Mouse (Mus musculus): Measurements from ENCODE around the gene Kif18a. TPM values are rescaled to one million over a fixed set of nuclear protein-coding genes. Genes with fewer than 3 reads are reported as not detected.

Gene Kif18a
- total and polyA plus RNA-seq, 2 experiments from 2014 or later, result 1.3 to 3.3 TPM

GRCm38 (mm10) chr2:109365962-109366361 lies 85.4 kb downstream of the Kif18a start:
- Histone ChIP-seq H3K9me3 (replicated peaks; ENCODE audit: control insufficient read depth, low read length) (no peaks in the 10 kb centered on the region), H3K27me3 (ENCODE audit: control insufficient read depth, insufficient read depth, low read length) (no peaks in the 10 kb centered on the region), H3K4me2 (ENCODE audit: low read depth, low read length) (no peak overlapping the region), H3K27ac (ENCODE audit: low read depth) (no peak overlapping the region), H3K36me3 (replicated peaks; ENCODE audit: control insufficient read depth, insufficient read depth, low read length) (no peaks in the 10 kb centered on the region), H3K4me1 (ENCODE audit: control insufficient read depth, insufficient read depth) (no peaks in the 10 kb centered on the region), H3K4me3 (ENCODE audit: low read depth, low read length) (no peak overlapping the region), H3K9ac (replicated peaks; ENCODE audit: low read depth, low read length) (no peak overlapping the region)
- ATAC-seq (ENCODE audit: insufficient read depth, low read depth) (no peak), DNase-seq (ENCODE audit: low spot score) (no peak)
- 68% methylated on average over 1 of the region's 1 CpGs for WGBS
- TF ChIP-seq CTCF (IDR thresholded peaks at IDR 0.05; ENCODE audit: low read depth), result no peak
- TF ChIP-seq EP300 (IDR thresholded peaks at IDR 0.05; ENCODE audit: low read depth), result no peak

- H3K9ac ChIP-seq (replicated peaks; ENCODE audit: low read depth, low read length), result no peak overlapping the region
- H3K4me3 ChIP-seq (ENCODE audit: low read depth, low read length), result no peak overlapping the region
- no peaks in the 10 kb centered on the region for H3K27me3 ChIP-seq (ENCODE audit: control insufficient read depth, insufficient read depth, low read length)
- no peak for DNase-seq (ENCODE audit: low spot score)
- no peaks in the 10 kb centered on the region for H3K9me3 ChIP-seq (replicated peaks; ENCODE audit: control insufficient read depth, low read length)
- no peaks in the 10 kb centered on the region for H3K36me3 ChIP-seq (replicated peaks; ENCODE audit: control insufficient read depth, insufficient read depth, low read length)
- no peak overlapping the region for H3K27ac ChIP-seq (ENCODE audit: low read depth)
- no peak for ATAC-seq (ENCODE audit: insufficient read depth, low read depth)
- 30% methylated on average over 2 of the region's 2 CpGs for WGBS
- no peak for TF ChIP-seq EP300 (IDR thresholded peaks at IDR 0.05; ENCODE audit: low read depth)
- no peak for TF ChIP-seq CTCF (IDR thresholded peaks at IDR 0.05; ENCODE audit: low read depth)
- H3K4me1 ChIP-seq (ENCODE audit: control insufficient read depth, insufficient read depth), result no peaks in the 10 kb centered on the region
- no peak overlapping the region for H3K4me2 ChIP-seq (ENCODE audit: low read depth, low read length)
These were observed 94.3 kb downstream of the Kif18a start for GRCm38 (mm10) chr2:109374881-109375280.

GRCm38 (mm10) chr2:109384019-109384418 lies 103.5 kb downstream of the Kif18a start:
- H3K36me3 ChIP-seq (replicated peaks; ENCODE audit: control insufficient read depth, insufficient read depth, low read length), result no peaks in the 10 kb centered on the region
- no peak overlapping the region for H3K4me3 ChIP-seq (ENCODE audit: low read depth, low read length)
- TF ChIP-seq CTCF (IDR thresholded peaks at IDR 0.05; ENCODE audit: low read depth) (no peak), EP300 (IDR thresholded peaks at IDR 0.05; ENCODE audit: low read depth) (no peak)
- H3K9me3 ChIP-seq (replicated peaks; ENCODE audit: control insufficient read depth, low read length), result no peaks in the 10 kb centered on the region
- DNase-seq (ENCODE audit: low spot score) (no peak), ATAC-seq (ENCODE audit: insufficient read depth, low read depth) (no peak)
- WGBS, result 53% methylated on average over 1 of the region's 1 CpGs
- no peaks in the 10 kb centered on the region for H3K27me3 ChIP-seq (ENCODE audit: control insufficient read depth, insufficient read depth, low read length)
- no peak overlapping the region for H3K4me2 ChIP-seq (ENCODE audit: low read depth, low read length)
- H3K27ac ChIP-seq (ENCODE audit: low read depth), result no peak overlapping the region
- H3K9ac ChIP-seq (replicated peaks; ENCODE audit: low read depth, low read length), result no peak overlapping the region
- no peaks in the 10 kb centered on the region for H3K4me1 ChIP-seq (ENCODE audit: control insufficient read depth, insufficient read depth)

GRCm38 (mm10) chr2:109386211-109386610 lies 105.7 kb downstream of the Kif18a start:
- no peak for ATAC-seq (ENCODE audit: insufficient read depth, low read depth)
- TF ChIP-seq CTCF (IDR thresholded peaks at IDR 0.05; ENCODE audit: low read depth), result no peak
- no peak for TF ChIP-seq EP300 (IDR thresholded peaks at IDR 0.05; ENCODE audit: low read depth)
- Histone ChIP-seq H3K9me3 (replicated peaks; ENCODE audit: control insufficient read depth, low read length) (no peaks in the 10 kb centered on the region), H3K36me3 (replicated peaks; ENCODE audit: control insufficient read depth, insufficient read depth, low read length) (no peaks in the 10 kb centered on the region), H3K27me3 (ENCODE audit: control insufficient read depth, insufficient read depth, low read length) (no peaks in the 10 kb centered on the region), H3K4me3 (ENCODE audit: low read depth, low read length) (no peak overlapping the region), H3K4me1 (ENCODE audit: control insufficient read depth, insufficient read depth) (no peaks in the 10 kb centered on the region), H3K4me2 (ENCODE audit: low read depth, low read length) (no peak overlapping the region), H3K9ac (replicated peaks; ENCODE audit: low read depth, low read length) (no peak overlapping the region), H3K27ac (ENCODE audit: low read depth) (no peak overlapping the region)
- DNase-seq (ENCODE audit: low spot score), result no peak
- 50% methylated on average over 1 of the region's 1 CpGs for WGBS

GRCm38 (mm10) chr2:109388733-109389132 lies 108.2 kb downstream of the Kif18a start:
- no peak for ATAC-seq (ENCODE audit: insufficient read depth, low read depth)
- no peaks in the 10 kb centered on the region for H3K4me1 ChIP-seq (ENCODE audit: control insufficient read depth, insufficient read depth)
- TF ChIP-seq CTCF (IDR thresholded peaks at IDR 0.05; ENCODE audit: low read depth) (no peak), EP300 (IDR thresholded peaks at IDR 0.05; ENCODE audit: low read depth) (no peak)
- no peaks in the 10 kb centered on the region for H3K36me3 ChIP-seq (replicated peaks; ENCODE audit: control insufficient read depth, insufficient read depth, low read length)
- no peaks in the 10 kb centered on the region for H3K27me3 ChIP-seq (ENCODE audit: control insufficient read depth, insufficient read depth, low read length)
- H3K27ac ChIP-seq (ENCODE audit: low read depth), result no peak overlapping the region
- H3K4me3 ChIP-seq (ENCODE audit: low read depth, low read length), result no peak overlapping the region
- WGBS, result 51% methylated on average over 5 of the region's 5 CpGs
- no peak for DNase-seq (ENCODE audit: low spot score)
- H3K9me3 ChIP-seq (replicated peaks; ENCODE audit: control insufficient read depth, low read length), result no peaks in the 10 kb centered on the region
- no peak overlapping the region for H3K9ac ChIP-seq (replicated peaks; ENCODE audit: low read depth, low read length)
- H3K4me2 ChIP-seq (ENCODE audit: low read depth, low read length), result no peak overlapping the region

- no peaks in the 10 kb centered on the region for H3K27me3 ChIP-seq (ENCODE audit: control insufficient read depth, insufficient read depth, low read length)
- no peaks in the 10 kb centered on the region for H3K36me3 ChIP-seq (replicated peaks; ENCODE audit: control insufficient read depth, insufficient read depth, low read length)
- no peaks in the 10 kb centered on the region for H3K9me3 ChIP-seq (replicated peaks; ENCODE audit: control insufficient read depth, low read length)
- no peak overlapping the region for H3K4me2 ChIP-seq (ENCODE audit: low read depth, low read length)
- H3K27ac ChIP-seq (ENCODE audit: low read depth), result no peak overlapping the region
- WGBS, result 13% methylated on average over 1 of the region's 1 CpGs
- ATAC-seq (ENCODE audit: insufficient read depth, low read depth) (no peak), DNase-seq (ENCODE audit: low spot score) (no peak)
- H3K4me1 ChIP-seq (ENCODE audit: control insufficient read depth, insufficient read depth), result no peaks in the 10 kb centered on the region
- TF ChIP-seq CTCF (IDR thresholded peaks at IDR 0.05; ENCODE audit: low read depth) (no peak), EP300 (IDR thresholded peaks at IDR 0.05; ENCODE audit: low read depth) (no peak)
- H3K9ac ChIP-seq (replicated peaks; ENCODE audit: low read depth, low read length), result no peak overlapping the region
- H3K4me3 ChIP-seq (ENCODE audit: low read depth, low read length), result no peak overlapping the region
These were observed 109.4 kb downstream of the Kif18a start for GRCm38 (mm10) chr2:109389977-109390376.

Other genes with a start within 250 kb of the Kif18a start
- 18.2 and 24.0 TPM in 2 replicates for gene Mettl15, start within 50 bp of the Kif18a start, total RNA-seq (2014; rRNA removed; ENCODE audit: low replicate concordance)
- 14.7 and 16.1 TPM in 2 replicates for gene Mettl15, start within 50 bp of the Kif18a start, polyA plus RNA-seq (2015; fragmentation: Nextera tagmentation; extraction: Ambion mirVana)